In genomic region chr4:82037473-82037872, GRCm38 (mm10) we compare ENCODE assay signal across 36 mouse cellular contexts.
"Had no signal": no experiment of that assay in that cellular context is flagged by ENCODE, and none has a peak within 500 bp of the region (broad histone marks: within the 10 kb centered on the region; RNA-seq: fewer than 3 reads in every experiment).

No protein-coding gene starts in this region.

- DNase-seq: heart, postnatal 10 days; heart, postnatal 14 days; heart, postnatal 36 days; heart, postnatal 4 days; kidney, adult 11 months; kidney, adult 18-20 months; kidney, adult 2 months; kidney, adult 8-10 months; kidney, adult 9 months; kidney, postnatal 10 days; kidney, postnatal 14 days; kidney, postnatal 25 days; kidney, postnatal 36 days; kidney, postnatal 4 days; layer of hippocampus, adult 9-11 months; layer of hippocampus, postnatal 36 days had no signal

- H3K9me3 ChIP-seq: heart, embryonic 10.5 days; heart, embryonic 12.5 days; heart, embryonic 13.5 days; heart, embryonic 15.5 days; hindbrain, embryonic 10.5 days; hindbrain, embryonic 12.5 days; hindbrain, embryonic 13.5 days; hindbrain, embryonic 15.5 days; intestine, embryonic 15.5 days; kidney, embryonic 15.5 days had no signal

- ATAC-seq: hindbrain, embryonic 16.5 days; hindbrain, postnatal 0 days; inflammation-experienced regulatory T-cells, adult 6 months; intestine, embryonic 15.5 days; intestine, embryonic 16.5 days; intestine, postnatal 0 days had no signal

- H3K27me3 ChIP-seq: heart, embryonic 12.5 days; heart, embryonic 13.5 days; heart, embryonic 15.5 days; hindbrain, embryonic 12.5 days; hindbrain, embryonic 13.5 days; hindbrain, embryonic 15.5 days; intestine, embryonic 15.5 days; kidney, embryonic 15.5 days had no signal

- H3K4me2 ChIP-seq: heart, embryonic 11.5 days; heart, embryonic 12.5 days; heart, embryonic 13.5 days; heart, embryonic 15.5 days; hindbrain, embryonic 12.5 days; hindbrain, embryonic 13.5 days; hindbrain, embryonic 14.5 days; hindbrain, embryonic 15.5 days; intestine, embryonic 15.5 days; kidney, embryonic 15.5 days had no signal

- H3K4me3 ChIP-seq: heart, embryonic 10.5 days; heart, embryonic 12.5 days; heart, embryonic 13.5 days; heart, embryonic 15.5 days; hindbrain, embryonic 10.5 days; hindbrain, embryonic 12.5 days; hindbrain, embryonic 13.5 days; hindbrain, embryonic 15.5 days; intestine, embryonic 15.5 days; kidney, embryonic 15.5 days; layer of hippocampus, adult 2 months; left cerebral cortex, adult 2 months had no signal

- H3K4me1 ChIP-seq: hindbrain, embryonic 10.5 days; hindbrain, embryonic 13.5 days; hindbrain, embryonic 15.5 days; intestine, embryonic 15.5 days; kidney, embryonic 15.5 days had no signal

- H3K9ac ChIP-seq: heart, embryonic 12.5 days; heart, embryonic 13.5 days; heart, embryonic 15.5 days; hindbrain, embryonic 12.5 days; hindbrain, embryonic 13.5 days; hindbrain, embryonic 14.5 days; hindbrain, embryonic 15.5 days; intestine, embryonic 15.5 days; kidney, embryonic 15.5 days had no signal

- H3K36me3 ChIP-seq: heart, embryonic 10.5 days; heart, embryonic 12.5 days; heart, embryonic 13.5 days; heart, embryonic 15.5 days; hindbrain, embryonic 10.5 days; hindbrain, embryonic 12.5 days; hindbrain, embryonic 13.5 days; hindbrain, embryonic 15.5 days; intestine, embryonic 15.5 days; kidney, embryonic 15.5 days had no signal

- H3K27ac ChIP-seq: heart, embryonic 10.5 days; heart, embryonic 13.5 days; heart, embryonic 15.5 days; hindbrain, embryonic 10.5 days; hindbrain, embryonic 12.5 days; hindbrain, embryonic 13.5 days; hindbrain, embryonic 14.5 days; hindbrain, embryonic 15.5 days; hindbrain, postnatal 0 days; intestine, embryonic 15.5 days; kidney, embryonic 15.5 days; kidney, postnatal 0 days; layer of hippocampus, adult 2 months; left cerebral cortex, adult 2 months had no signal
